Mouse (Mus musculus): ENCODE data around the gene Ncaph.
"Not testable (repeated sequence)": the region's sequence is repeated elsewhere in the genome, so short reads cannot be mapped to it uniquely, and the experiment has no call there.

Ncaph gene

DNA sequence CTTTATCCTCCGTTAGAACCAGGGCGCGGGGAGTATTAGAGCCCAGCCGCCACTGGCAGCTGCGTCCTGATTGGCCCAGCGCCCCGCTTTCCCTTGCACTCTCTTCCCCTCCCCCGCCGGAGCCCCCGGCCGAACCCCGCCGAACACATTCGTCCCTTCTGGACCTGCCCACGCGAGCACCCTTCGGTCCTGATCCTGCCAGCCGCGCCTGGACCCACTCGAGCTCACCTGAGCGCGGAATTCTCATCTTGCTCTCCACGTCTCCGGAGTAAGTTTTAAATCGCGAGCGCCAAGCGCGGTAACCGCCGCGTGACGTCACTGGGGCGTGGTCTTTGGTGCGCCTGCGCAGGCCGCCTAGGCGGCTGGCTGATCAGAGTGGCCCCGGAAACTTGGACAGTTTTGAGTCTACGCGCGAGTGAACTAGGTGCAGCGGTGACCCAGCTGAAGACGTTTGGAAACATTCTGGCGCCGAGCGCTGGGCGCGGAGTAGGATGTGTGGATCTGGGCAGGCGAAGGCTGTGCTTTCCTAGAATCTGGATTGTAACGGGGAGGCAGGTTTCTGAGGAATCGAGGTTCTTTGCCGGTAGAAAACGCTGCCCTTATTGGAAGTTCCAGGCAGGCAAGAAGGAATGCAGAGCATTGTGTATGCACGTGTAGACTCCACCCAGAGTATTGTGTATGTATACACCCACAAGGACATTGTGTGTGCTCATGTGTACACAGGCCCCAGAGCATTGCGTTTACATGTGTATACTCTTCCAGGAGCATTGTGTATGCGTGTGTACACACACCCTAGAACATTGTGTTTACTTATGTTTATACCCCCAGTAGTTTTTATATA lies at the start of gene Ncaph:
Gene Ncaph (minus strand): TSS at position 334 of the 841 bp plus-strand sequence.
- peak; percentile 92 for DNase-seq (ENCODE audit: low read depth, low spot score)

DNA sequence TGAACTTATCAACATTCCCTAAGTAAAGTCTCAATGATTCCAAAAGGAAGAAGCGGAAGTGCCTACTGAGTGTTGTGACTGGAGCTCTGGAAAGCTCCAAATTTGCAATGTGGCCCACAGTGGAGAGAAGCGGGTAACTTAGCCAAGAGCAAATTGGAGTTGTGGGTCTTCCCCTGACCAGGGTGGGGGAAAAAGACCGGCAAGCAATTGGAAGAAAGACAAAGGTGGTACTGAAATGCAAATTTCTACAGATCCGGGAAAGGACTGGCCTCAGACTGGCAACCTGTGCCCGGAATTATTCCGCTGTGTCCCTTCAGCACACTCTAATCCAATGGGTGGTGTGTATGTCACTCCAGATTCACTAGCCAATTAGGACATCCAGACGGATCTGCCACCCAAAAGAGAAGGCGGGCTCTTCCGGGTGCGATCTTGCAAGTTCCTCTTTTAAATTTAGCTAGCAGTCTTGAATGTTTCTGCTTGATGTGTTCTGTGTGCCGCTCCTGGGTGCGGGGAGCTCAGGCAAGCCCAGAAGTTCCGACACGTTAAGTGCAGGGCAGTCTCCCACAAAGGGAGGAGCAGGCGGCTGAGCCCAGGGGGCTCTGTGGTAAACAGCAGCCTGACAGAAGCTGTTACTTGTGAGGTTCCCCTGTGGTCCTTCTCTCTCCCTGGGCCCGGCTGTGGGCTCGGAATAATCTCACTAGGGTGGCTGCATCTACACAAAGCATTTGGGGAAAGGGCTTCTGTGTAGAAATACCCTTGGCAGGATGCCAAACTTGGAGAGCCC lies 49.0 kb upstream of the Ncaph start:
- DNase-seq (ENCODE audit: low read depth, low spot score): peak; percentile 98

GRCm38 (mm10) chr2:127166261-127166660 lies 32.5 kb upstream of the Ncaph start:
- peak; percentile 39 for DNase-seq (ENCODE audit: low read depth, low spot score)

GRCm38 (mm10) chr2:127165675-127166074 lies 31.9 kb upstream of the Ncaph start:
- no peak for DNase-seq (ENCODE audit: low read depth, low spot score)

DNA sequence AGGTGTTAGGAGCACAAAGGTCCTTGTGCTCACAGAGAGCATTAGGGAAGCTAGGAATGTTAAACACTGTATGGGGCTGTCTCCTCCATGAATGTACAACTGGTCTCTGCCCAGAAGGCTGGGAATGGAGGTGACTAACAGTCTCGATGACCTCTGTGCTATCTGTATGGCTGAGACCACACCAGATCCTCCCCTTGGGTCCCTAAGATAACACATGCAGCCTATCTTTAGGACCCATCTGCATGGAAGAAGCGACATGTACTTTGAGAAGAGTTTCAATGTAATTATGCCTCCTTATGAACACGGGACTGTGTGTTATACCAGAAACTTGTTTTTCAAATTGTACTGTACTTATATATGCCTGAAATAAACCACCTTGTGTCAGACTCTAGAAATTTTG lies 11.9 kb upstream of the Ncaph start:
- DNase-seq (ENCODE audit: low read depth, low spot score): no peak

DNA sequence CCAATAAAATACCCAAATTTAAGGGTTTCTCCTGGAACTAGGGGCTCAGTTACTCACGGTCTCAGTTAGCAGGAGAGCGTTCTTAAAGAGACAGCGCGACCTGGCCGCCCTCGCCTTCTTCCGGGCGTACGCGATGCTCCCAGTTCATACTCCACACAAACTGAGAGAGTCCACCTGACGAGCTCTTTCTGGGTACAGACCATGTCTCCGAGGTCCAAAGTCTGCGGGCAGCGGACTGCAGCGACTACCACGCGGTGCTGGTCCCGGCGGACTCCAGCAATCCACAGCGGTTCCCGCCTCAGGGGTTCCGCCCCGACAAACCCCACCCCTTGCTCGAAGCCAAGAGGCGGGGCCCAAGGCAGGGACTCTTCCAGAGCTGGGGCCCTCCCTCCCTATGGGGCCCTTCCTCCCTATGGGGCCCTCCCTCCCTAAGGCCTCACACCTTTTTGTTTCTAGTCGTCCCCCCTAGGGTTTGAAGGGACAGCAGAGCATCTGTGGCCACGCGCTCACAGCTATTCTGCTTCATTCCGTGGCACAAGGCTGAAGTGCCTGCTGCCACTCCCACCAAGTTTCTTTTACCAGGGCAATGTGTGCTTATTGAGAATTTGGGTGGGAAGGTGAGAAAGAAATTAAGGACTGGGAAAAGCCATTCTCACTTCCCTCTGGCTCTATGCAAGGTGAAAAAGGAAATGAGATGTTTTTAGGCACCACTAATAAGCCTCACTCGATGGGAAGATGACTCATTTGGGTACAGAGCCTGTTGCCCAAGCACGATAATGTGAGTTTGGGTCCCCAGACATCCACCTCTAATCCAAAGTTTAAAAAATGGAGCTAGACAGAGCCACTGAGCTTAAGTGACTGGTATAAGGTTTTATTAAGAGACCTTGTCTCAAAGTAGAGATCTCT lies 9.7 kb upstream of the Ncaph start, which contains the start of gene Itpripl1:
Gene Itpripl1 (minus strand): TSS at position 285 of the 906 bp plus-strand sequence.
- peak; percentile 77 for DNase-seq (ENCODE audit: low read depth, low spot score)

- DNase-seq (ENCODE audit: low read depth, low spot score): no peak
These were observed 8.9 kb upstream of the Ncaph start for GRCm38 (mm10) chr2:127142577-127143157.

GRCm38 (mm10) chr2:127142031-127142430 lies 8.3 kb upstream of the Ncaph start:
- no peak for DNase-seq (ENCODE audit: low read depth, low spot score)

DNA sequence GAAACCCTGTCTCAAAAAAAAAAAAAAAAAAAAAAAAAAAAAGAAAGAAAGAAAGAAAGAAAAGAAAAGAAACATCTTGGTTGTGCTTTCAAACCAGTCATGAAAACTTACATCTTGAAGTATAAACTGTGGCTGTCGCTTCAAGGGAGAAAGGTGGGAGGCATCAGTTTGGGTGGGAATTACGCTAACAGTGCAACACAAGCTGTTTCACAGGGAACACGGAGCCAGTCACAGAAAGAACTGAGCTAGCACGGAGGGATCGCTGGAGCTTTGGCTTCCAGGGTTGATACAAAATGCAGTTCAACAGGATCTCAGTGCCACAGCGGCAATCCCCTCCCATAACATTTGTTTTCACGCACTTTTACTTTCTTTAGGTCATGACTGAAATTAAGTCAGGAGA lies 6.3 kb upstream of the Ncaph start:
- DNase-seq (ENCODE audit: low read depth, low spot score): no peak

- DNase-seq (ENCODE audit: low read depth, low spot score): peak; percentile 63
These were observed 5.9 kb upstream of the Ncaph start for GRCm38 (mm10) chr2:127139605-127140004.

DNA sequence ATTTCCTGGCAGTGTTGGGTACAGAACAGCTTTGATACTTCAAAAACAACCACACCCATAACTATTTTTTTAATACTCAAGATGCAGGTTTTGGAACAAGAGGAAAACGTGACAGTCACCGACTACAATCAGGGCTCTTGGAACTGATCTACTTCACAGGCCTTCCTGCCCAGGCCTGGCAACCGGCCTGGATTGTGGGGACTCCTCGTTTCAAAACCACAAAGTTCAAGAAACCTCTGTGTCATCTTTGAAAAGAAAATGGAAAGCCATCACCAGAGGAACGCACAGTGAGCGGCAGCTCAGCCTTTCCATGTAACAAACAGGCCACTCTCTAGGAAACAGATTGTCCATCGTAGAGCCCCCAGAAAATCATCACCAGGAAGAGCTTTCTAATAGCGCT lies 5.3 kb upstream of the Ncaph start:
- no peak for DNase-seq (ENCODE audit: low read depth, low spot score)

GRCm38 (mm10) chr2:127138449-127138848 lies 4.7 kb upstream of the Ncaph start:
- DNase-seq (ENCODE audit: low read depth, low spot score): no peak

- no peak for DNase-seq (ENCODE audit: low read depth, low spot score)
These were observed 4.2 kb upstream of the Ncaph start for GRCm38 (mm10) chr2:127137838-127138420.

DNA sequence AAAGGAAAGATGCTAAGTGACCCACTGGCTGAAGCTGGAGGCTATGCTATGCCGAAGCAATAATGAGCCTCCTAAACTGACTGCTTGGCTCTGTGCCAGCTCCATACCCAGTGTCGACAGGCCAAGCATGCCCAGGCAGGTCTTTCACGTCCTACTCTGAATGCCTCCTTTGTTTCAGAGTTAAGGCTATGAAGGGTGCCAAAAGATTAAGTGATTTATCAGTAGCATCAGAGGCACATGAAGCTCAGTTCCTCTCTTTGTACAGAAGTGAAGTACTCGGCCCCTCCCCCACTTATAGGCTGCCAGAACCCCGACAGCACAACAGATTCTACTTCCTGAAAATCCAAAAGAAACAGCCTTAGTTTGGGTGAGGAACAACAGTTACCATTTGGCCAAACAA lies 3.2 kb upstream of the Ncaph start:
- peak; percentile 36 for DNase-seq (ENCODE audit: low read depth, low spot score)

GRCm38 (mm10) chr2:127135255-127135654 lies 1.5 kb upstream of the Ncaph start:
- DNase-seq (ENCODE audit: low read depth, low spot score): not testable (repeated sequence)

DNA sequence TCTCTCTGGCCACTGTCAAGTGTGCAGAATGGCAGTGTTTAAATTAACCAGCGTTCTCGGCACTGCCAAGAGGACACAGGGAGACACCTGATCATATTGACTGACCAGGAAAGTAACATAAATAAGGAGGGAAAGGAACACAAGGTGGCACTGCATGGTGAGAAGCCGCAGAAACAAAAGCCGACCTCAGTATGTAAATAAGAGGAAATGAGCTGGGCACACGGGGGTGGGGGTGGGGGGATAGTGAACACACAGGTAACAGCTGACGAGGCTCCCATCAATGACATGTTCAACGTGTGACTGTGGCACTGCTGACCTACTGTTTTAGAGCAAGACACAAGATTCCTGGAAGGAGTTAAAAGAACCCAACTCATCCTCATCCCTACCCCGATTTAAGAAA lies 2.4 kb downstream of the Ncaph start:
- no peak for DNase-seq (ENCODE audit: low read depth, low spot score)

DNA sequence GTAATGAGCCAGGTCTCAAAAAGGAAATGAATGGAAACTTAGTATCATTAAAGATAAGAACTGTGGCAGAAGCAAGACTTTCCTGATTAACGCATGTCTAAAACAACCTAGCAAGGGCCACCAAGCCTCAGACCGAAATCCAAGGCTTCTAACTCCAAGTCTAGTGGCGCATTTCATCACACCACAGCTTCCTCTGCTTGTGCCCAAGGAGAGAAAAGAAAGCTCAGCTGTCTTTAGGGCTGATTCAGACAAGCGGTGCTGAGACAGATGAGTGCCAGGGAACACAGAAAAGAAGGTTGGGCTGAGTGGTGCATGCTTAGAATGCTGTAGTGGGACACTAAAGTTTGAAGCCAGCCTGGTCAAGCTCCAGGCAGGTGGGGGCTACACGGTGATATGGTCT lies 4.8 kb downstream of the Ncaph start:
- DNase-seq (ENCODE audit: low read depth, low spot score): no peak

DNA sequence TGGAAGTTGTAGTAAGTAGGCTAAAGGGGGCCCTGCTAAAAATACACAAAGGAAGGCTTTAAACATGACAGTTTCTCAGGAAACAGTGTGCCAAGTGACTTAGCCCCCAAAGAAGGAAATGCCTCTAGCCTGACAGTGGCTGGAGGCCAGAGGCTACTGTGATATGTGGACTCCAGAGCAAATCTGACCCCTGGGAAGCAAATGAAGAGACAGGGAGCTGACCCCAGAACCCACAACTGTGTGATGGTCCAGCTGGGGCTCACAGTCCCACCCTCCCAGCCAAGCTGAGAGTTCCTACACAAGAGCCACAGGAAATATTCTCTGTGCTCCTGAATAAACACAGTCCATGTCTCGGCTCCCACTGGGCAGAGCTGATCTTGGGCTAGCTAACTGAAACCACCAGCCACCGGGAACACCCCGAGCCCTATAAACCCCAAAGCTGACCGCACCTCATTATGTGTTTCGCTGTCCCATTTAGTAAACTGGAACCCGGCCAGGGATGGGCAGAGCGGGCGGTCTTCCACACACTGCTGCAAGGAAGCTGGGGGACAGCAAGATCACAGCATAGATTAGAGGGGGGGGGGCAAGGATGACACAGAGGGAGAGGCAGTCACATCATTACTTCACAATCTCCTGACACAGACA lies 12.0 kb downstream of the Ncaph start:
- no peak for DNase-seq (ENCODE audit: low read depth, low spot score)

- peak; percentile 63 for DNase-seq (ENCODE audit: low read depth, low spot score)
These were observed 24.8 kb downstream of the Ncaph start for GRCm38 (mm10) chr2:127108986-127109385.

DNA sequence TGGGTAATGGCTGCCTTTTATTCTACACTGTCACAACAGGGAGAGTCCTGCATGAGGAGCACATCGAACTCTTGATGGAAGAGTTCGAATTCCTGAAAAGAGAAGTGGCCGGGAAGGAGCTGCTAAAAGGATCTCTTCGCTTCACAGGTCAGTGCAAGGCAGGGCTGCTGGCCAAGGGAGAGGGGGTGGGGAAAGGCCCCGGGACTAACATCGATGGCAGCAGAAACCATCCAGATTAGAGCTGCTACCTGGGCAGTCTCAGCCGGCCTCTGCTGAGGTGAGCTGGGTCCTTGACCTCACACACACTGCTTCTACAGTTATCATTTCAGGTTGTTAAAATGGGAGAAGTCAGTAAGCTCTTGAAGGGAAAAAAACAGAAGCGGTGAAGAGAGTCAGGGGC lies 41.8 kb downstream of the Ncaph start:
- no peak for DNase-seq (ENCODE audit: low read depth, low spot score)
